Mouse (Mus musculus): ENCODE results near the gene Arl6ip4.

DNA sequence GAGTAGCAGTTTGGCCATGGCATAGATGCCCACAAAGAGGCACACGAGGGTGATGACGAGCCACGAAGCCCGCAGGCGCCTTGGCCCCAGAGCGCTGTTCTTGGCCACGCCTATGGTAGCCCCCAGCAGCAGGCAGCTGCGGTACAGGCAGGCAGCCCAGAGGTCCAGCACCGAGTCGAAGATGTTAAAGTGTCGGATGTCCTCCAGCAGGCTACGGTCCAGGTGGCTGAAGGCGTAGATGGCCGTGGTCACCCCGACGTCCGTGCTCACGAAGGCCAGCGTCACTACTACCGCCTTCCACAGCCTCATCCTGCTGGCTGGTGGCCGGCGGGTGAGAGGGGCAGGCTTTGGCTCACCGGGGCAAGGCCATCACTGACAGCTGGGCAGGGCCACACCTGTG lies 26.0 kb upstream of the Arl6ip4 start:
- TF ChIP-seq CTCF (IDR thresholded peaks at IDR 0.05; ENCODE audit: control insufficient read depth, insufficient read depth, low read length) (no peak), POLR2A (IDR thresholded peaks at IDR 0.05; ENCODE audit: borderline replicate concordance, control insufficient read depth, low read depth, low read length) (no peak)

Data from bone marrow, adult 2 months (tissue).